Mouse (Mus musculus): ENCODE data around the gene Dnal1.

The Dnal1 gene

DNA sequence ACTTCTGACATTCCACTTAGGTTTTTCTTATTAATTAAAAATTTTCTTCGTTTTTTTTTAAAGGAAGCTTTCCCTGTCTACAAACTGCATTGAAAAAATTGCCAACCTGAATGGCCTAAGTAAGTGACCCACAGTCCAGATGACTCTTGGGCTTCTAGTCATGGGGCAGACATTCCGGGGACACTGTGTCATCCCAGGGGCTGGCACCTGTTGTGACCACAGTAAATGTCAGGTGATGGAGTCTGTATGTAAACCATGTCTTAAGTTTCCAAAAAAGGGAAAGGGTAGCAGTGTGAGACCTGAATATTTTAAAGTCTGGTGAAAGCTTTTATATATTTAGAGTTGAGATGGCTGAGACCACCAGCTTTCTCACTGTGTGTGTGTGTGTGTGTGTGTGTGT is 12.7 kb downstream of the Dnal1 start:
- no peak for DNase-seq (ENCODE audit: low spot score in 2 of 2)

DNA sequence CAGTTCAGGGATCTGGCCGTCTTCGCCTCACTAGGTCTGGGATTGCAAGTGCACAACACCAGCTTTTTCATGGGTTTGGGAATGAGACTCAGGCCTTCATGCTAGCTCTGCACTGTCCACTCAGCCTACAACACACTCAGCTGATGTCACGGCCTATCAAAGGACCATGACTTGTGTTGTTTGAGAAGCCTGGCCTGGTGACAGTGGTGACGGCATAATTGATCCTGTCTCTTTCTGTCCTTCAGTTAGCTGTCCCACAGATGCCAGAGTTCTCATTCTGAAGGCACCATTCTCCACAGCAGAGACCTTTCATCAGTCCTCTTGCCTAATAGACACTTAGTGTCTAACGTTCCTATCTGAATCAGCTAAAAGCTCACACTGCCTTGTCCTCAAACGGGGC is 14.4 kb downstream of the Dnal1 start:
- DNase-seq (ENCODE audit: low spot score in 2 of 2): peak in 1 of 2 experiments; percentile 33

DNA sequence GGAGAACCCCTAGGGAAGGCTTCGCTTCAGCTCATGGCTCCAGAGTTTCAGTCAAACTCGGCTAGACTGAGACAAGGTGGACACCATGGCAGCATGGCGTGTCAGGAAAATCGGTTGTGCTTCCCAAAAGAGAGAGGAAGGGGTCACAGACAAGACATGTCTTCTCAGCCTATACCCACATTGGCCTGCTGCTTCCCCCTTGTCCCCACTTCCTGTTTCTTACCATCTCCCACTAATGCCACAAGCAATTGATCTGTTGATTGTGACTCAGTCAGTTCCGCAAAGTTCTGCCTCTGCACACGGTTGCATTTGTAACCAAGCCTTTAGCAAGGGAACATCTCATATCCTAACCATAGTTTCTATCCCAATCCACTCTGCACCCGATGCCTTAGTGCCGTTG is 15.8 kb downstream of the Dnal1 start:
- no peak for DNase-seq (ENCODE audit: low spot score in 2 of 2)

DNA sequence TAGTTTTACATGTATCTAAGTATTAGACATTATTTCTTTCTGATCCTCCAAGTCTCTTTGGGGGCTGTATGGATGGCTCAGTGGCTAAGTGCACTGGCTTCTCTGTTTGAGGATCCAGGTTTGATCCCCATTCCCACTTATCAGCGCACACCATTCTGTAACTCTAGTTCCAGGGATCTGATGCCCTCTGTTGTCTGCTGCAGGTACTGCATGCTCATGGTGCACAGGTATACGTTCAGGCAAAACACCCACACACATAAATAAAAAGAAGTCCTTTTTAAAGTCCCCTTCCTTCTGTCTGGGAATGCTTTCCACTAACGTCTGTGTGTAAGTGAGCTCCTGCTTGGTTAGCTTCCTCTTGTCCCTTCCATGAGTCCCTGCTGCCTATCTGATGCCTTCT is 18.1 kb downstream of the Dnal1 start:
- DNase-seq (ENCODE audit: low spot score in 2 of 2): no peak

DNA sequence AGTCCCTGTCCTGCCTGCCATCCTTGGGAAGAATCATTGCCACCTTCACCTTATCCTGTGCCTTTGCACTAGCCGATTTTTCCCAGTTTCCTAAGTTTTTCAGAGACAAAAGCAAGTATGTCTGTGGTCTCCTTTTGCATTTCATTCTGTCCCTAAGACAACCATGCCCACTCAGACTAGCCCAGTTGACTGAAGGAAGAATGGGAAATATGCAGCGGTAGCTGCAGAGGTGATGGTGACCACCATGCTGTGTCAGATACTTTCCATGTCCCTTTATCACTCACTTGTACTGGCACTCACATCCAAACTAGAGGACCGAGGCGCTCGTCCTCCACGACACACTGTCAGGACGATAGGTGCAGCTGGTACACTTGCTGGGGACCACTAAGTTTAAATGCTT is 23.0 kb downstream of the Dnal1 start:
- DNase-seq (ENCODE audit: low spot score in 2 of 2): no peak

DNA sequence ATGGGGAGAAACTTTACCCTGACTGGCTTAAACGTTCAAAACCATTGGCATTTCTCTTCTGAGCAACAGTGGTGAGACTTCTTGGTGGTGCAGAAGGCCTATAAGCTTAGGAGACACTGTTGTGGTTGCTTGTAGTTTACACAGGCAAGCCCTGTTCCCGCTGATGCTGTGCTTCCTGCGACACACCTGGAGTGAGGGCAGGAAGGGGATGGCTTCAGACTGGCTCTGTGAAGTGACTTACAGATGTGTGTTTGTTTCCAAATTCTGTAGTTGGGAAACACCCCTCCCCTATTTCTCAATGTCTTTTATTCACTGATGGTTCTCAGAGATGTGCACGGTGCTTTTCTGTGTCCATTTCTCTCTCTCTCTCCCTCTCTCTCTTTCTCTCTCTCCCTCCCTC is 26.0 kb downstream of the Dnal1 start:
- DNase-seq (ENCODE audit: low spot score in 2 of 2): no peak

DNA sequence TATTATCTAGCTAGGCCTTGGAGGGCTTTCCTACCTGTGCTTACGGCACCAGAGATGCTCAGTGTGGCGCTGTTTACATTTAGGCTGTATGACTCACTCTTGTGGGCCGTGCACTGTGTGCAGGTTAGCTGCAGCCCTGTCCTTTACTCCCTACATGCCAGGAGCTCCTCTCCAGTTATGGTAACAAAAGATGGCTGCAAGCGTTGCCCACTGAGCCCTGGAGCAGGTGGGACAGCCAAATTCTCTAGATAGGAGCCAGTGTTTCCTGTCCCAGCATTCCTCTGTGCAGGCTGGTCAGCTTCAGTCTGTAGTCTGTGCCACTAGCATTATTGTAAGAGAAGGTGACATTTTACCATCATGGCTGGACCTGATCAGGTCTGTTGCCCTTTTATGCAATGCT is 27.1 kb downstream of the Dnal1 start:
- no peak for DNase-seq (ENCODE audit: low spot score in 2 of 2)

DNA sequence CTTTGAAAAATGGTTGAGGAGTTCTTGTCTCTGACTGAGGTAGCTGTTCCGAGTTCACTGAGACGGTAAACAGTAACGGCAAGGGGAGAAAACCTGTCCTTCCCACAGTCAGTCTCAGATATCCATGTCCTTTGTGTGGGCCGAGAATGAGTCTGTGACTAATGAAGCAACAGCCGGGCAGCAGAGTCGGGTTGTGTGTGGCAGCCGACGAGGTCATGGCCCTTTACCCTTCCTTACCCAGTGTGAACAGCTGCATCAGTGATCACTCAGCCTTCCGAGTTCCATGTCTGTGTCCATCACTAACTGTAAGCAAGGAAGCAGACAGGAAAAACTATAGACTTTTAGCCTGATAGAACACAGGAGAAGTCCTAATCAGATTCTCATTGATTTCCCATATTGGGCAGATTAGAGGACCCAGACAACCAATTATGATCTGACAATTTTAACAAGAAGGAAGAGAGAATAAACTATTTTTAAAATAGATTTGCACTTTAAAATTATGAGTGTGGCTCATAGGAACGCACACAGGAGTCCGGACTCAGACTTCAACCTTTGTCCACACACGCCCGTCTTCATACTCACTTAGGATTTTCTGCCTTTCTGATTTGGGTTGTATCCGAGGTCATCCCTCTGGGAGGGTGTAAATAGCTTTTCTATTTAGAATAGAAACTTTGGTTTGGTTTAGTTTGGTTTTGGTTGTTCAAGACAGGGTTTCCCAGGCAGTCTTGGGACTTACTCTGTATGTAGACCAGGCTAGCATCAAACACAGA is 28.3 kb downstream of the Dnal1 start:
- no peak for DNase-seq (ENCODE audit: low spot score in 2 of 2)

DNA sequence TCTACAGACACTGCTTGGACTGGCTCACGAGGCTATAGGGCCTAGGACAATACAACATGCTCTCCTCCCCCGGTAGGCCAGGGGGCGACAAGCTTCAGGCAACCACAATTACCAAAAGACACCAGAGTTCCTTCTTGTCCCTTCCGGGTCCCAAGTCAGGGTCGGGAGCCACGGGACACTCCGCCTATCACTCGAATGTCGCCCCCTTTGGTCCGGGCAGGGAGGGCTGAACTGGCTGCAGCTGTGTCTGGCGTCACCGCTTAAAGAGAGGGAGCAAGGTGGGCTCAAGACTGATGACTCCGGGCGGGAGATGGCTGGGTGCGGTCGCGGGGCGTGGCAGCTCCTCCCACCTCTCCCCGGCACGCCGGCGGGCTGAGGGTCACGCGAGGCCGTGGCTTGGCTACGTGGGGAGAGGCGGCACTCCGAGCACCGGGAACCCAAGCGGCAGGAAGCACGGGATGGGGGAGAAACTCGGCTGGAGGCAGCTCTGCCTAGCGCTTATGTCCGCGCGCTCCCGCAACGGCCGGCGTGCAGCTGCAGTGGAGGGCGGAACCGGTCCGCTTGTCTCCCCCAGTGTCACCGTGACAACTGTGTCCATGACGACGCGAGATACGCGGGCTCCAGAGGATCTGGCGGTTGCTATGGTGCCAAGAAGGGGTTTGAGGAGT is 33.9 kb downstream of the Dnal1 start, which contains the start of gene Pnma1:
TSS of gene Pnma1 (minus strand) at position 536 of the 668 bp plus-strand sequence.
- peak; percentile 57 to 77 for DNase-seq (ENCODE audit: low spot score in 2 of 2)

DNA sequence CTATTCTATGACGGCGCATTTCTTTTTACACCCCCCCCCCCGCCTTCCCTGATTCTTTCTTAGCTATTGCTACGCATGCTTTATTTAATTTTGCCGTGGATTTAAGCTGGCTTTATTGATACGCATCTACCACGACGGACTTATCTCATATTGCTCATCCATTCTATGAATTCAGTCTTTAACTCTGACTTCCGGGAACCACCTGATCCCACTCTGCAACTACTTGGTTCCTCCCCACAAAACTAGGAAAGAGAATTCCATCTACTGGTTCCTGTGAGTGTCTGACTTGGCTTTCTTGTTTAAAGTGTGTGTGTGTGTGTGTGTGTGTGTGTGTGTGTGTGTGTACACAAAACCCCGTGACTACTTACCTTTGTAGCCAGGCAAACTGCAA is 34.5 kb downstream of the Dnal1 start:
- no peak for DNase-seq (ENCODE audit: low spot score in 2 of 2)

DNA sequence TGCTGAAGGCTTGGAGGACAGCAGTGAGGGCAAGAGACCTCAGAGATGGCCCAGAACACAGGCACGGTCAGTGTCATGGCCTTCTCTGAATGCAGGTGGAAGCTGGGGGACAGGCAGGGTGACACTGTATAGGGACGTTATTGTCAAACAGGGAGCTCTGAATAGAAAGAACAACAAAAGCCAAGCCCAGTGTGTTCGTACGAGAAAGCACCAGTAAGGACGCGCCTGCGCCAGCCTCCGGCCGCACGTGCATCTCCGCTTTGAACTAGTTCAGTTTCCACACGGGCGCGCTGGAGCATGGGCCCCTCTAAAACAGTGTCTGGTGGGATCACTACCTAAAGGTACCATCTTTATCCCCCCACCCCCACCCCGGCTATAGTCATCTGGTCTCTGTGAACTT is 35.8 kb downstream of the Dnal1 start:
- DNase-seq (ENCODE audit: low spot score in 2 of 2): no peak

DNA sequence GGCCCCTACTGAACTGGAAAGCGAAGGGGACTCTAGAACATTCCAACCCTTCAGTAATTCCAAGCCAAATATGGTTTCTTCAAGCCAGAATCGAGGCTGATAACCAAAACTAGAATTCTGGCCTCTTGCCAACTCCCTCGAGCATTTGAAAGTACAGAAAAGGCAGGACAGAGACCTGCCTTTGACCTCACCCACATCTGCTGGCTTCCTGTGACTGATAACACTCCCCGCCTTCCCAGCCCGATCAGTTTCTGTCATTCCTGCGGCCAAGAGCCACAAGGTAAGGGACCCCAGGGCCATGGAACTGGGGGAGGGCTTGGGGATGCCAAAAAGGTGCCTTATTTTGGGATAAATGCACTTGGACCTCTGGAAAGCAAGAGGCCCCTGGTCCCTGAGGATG is 36.8 kb downstream of the Dnal1 start:
- DNase-seq (ENCODE audit: low spot score in 2 of 2): no peak

DNA sequence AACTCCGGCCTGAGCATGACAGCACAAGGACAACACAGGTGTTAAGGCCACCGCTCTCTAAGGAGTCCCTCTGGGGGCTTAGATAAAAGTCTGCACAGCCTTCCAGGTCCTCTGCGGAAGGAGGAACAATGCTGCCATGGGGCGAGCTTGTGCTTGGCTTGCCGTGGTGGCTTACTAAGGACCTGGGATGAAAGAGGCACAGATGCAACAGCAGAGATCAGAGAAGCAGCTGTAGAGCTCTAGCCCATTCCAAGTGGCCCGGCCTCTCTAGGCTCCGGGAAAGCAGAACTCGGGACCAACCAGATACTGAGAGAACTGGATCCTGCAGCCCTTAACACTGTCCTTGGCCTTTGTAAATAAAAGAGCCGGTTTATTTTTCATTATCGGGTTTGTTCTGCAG is 37.7 kb downstream of the Dnal1 start:
- DNase-seq (ENCODE audit: low spot score in 2 of 2): no peak

DNA sequence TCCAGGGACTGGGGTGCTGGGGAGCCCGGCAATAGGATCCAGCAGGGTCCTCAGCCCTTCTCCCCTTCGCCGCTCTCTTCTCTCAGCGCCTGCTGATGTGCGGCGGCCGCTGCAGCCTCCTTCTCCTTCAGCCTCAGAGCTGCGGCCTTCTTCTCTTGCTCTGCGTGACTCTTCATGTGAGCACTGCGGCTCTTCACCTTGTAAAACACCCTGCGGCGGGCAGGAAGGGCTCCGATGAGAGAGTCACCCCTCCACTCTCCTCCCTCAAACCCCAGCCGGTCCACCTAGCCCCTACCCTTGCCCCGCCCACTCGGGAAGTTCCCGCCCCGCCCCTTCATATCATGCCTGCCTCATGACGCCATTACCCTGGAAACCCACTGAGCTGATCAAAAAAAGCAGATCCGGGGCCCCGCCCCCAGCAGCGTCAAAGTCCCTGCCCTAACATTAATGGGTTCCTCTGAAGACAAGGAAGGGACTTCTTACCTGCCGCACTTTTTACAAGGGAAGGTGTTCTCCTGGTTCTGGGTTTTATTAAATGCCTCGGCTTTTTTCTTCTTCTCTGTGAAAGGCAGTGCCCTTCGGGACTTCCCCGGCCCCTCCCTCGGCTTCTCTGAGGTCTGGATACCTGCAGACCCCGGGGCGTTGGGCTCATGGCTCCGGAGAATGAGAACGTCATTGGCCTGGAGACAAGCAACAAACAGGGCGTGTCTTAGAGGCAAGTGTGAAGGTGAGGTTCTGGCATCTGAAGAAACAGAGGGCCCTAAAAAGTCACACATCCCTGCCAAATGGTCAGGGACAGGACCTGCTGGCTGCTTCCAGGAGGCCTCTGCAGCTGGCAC is 38.4 kb downstream of the Dnal1 start:
- no peak for DNase-seq (ENCODE audit: low spot score in 2 of 2)

DNA sequence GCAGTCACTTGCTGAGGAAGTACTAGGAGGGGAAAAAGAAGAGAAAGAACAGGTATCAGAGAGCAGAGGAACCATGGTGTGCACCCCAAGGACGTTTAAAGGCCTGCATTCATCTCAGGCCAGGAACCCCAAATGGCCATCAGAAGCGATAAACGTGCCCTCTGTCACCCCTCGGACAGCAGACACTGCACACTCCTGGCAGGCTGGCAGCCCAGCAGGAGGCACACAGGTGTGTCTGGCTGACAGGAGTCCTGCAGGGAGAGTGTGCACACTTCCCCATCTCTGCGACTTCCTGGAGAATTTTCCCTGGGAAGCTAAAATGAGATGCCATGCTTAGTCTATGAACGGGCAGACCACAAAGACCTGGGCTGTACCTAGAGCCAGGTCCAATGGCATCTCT is 39.2 kb downstream of the Dnal1 start:
- no peak for DNase-seq (ENCODE audit: low spot score in 2 of 2)

DNA sequence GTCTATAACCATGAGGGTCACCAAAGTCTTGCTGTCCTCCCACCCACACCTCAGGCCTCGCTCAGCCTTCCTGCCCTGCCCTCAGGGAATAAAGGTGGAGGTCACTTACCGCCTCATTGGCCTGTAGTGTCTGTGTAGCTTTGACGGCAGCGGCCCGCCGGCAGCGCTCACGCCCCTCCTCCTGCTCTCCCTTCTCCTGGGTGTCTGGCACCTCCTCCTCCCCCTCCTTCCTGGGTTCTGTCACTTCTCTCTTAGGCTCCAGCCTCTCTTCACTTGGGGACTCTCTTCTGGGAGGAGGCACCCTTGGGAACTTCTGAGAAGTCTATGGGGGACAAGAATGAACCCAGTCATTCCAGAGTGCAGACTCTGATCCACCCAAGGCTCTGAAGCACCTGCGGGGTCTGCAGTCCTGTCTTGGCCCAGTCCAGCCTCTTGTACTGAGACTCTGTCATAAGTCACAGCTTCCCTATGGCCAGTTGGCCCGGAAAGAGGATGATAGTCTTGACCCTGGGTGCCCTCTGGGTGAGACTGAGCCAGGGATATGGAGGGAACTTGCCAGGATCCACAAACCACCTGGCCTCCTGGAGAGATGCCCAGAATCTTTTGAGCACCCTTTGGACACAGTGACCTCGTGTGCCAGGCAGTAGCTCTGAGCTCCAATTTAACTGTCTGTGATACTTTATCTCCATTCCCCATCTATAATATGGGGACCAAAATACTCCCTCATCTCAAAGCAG is 40.8 kb downstream of the Dnal1 start:
- no peak for DNase-seq (ENCODE audit: low spot score in 2 of 2)

DNA sequence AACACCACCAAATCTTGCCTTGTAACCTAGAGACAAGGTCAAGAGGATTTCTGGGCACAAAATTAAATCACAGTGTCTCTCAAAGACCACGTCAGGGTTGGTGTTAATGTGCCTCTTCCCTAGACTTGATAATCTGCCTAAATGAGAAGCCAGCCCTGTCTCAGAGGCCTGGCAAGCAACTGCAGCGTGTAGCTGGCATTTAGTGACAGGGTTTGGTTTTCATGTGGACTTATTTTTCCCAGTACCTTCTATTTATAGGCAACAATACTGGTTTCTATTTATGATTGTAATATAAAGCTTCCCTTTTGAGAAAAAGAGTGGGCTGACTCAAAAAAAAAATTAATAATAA is 41.3 kb downstream of the Dnal1 start:
- no peak for DNase-seq (ENCODE audit: low spot score in 2 of 2)

DNA sequence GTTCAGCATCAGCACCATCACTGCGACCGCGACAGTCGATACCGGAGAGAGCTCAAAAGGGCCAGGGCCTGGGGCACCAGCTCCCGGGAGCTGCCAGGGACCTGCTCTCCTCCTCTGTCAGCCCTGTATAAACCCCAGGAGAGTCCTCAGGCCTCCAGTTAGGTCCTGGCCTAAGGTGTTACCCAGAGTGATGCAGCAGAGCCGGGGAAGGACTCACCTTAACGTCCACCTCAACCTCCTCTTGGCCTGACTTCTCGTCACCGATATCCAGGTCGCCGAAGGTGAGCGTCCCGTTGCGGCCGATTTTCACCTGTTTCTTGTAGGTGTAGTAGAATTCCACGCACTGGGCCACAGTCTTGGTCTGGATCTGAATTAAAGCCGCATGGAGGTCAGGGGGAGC is 42.0 kb downstream of the Dnal1 start:
- DNase-seq (ENCODE audit: low spot score in 2 of 2): no peak

DNA sequence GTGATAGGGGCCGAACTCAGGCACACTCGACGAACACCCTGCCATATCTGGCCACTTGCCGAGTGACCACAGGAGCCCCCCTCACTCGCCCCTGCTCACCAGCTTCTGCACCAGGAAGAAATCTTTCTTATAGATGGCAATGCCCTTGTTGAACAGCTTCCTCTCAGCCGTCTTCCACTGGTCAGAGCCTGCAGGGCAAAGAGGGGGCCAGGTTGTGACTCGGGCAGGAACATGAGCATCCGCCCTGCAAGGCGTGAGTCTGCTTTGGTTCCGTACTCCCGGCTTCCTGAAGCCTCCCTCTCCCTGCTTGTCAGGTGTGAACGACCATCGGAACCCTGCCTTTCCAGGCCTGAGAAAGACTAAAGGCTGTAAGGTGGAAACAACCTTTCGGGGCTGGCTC is 44.0 kb downstream of the Dnal1 start:
- no peak for DNase-seq (ENCODE audit: low spot score in 2 of 2)

DNA sequence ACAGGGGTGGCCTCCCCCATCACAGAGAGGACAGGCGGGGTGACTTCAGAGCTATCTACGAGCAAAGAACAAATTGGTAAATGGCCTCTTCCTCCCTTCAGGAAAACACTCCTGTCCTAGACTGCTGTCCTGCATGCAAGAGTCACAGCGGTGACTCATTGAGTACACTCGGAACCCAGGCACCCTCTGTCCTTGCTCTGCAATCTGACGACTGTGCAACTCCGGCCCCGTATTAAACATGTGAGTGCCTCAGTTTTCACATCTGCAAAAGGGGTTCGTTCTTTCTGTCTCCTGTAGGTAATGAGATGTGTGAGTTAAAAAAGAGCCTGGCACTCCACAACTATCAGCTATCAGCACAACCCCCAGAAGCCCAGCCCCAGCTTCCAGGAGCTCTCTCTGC is 46.3 kb downstream of the Dnal1 start:
- no peak for DNase-seq (ENCODE audit: low spot score in 2 of 2)

DNA sequence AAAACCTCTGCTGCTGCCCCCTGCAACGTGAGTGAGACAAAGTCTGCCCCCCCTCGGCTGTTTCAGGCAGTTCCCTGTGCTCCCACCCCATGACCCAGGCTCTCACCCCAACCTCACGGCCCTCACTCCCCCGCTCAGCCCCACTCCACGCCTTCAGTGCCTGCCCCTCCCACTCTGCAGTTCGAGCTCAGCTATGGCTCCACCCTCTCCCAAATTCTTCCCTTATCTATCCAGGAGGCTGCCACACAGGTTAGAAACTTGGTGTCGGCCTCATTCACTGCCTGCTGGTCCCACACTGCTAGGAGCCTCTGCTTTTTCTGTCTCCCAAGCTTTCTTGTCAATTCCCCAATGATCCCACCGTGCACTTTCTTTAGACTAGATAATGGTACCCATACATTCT is 47.0 kb downstream of the Dnal1 start:
- DNase-seq (ENCODE audit: low spot score in 2 of 2): no peak
